Mouse (Mus musculus) hindbrain, embryonic 10.5 days (tissue): Measurements from ENCODE around the gene Foxn3. TPM values are rescaled to one million over a fixed set of nuclear protein-coding genes. Genes with fewer than 3 reads are reported as not detected.

ENCODE experiments used
- DNase-seq: peaks from one replicate; pipeline ENCODE4 v3.0.0-alpha.2; 2017; ENCODE audit warnings: low spot score
- H3K27ac ChIP-seq: fragments of 300-500 bp; sonication (generic); 2 replicates; pipeline ENCODE4 v1.5.1; 2016; ENCODE audit warnings: mild to moderate bottlenecking, moderate library complexity
- H3K27me3 ChIP-seq: fragments of 300-500 bp; sonication (generic); 2 replicates; pipeline ENCODE4 v1.6.1; 2016; ENCODE audit warnings: mild to moderate bottlenecking; ENCODE audit not compliant: poor library complexity, insufficient read depth, severe bottlenecking
- H3K36me3 ChIP-seq: fragments of 300-500 bp; sonication (generic); 2 replicates; pipeline ENCODE4 v1.6.1; 2016; ENCODE audit warnings: mild to moderate bottlenecking, moderate library complexity
- H3K4me1 ChIP-seq: fragments of 300-500 bp; sonication (generic); replicated peaks from 2 replicates; pipeline ENCODE4 v1.6.1; 2016; ENCODE audit warnings: mild to moderate bottlenecking
- H3K4me3 ChIP-seq: fragments of 300-500 bp; sonication (generic); 2 replicates; pipeline ENCODE4 v1.5.1; 2016; ENCODE audit warnings: mild to moderate bottlenecking, moderate library complexity
- H3K9me3 ChIP-seq: fragments of 300-500 bp; sonication (generic); 2 replicates; pipeline ENCODE4 v1.6.1; 2016; ENCODE audit warnings: mild to moderate bottlenecking, moderate library complexity
- WGBS: fragments of 180-500 bp; shearing (Covaris S2); methylation state at CpG from one replicate; pipeline ENCODE4 v1.1.7; 2016; 5-methylcytosine and 5-hydroxymethylcytosine counted together
- polyA plus RNA-seq: library from polyadenylated mRNA; unstranded; fragments of >200 nt; fragmentation: Nextera tagmentation; extraction: Ambion mirVana; gene quantifications from 2 replicates; pipeline ENCODE4 v1.2.1, GENCODE M21; 2016

Foxn3 gene
- polyA plus RNA-seq, 1 experiment from 2014 or later, result 56.3 TPM

GRCm38 (mm10) chr12:99467256-99467883 is 96.0 kb downstream of the Foxn3 start:
- Histone ChIP-seq H3K4me1 (peaks cover 44% of the 10 kb centered on the region), H3K9me3 (no peaks in the 10 kb centered on the region), H3K27me3 (no peaks in the 10 kb centered on the region), H3K27ac (peak overlapping the region; percentile 76), H3K36me3 (no peaks in the 10 kb centered on the region), H3K4me3 (no peak overlapping the region)
- WGBS, result 77% methylated on average over 12 of the region's 12 CpGs
- no peak for DNase-seq

GRCm38 (mm10) chr12:99466426-99466825 is 97.0 kb downstream of the Foxn3 start:
- no peaks in the 10 kb centered on the region for H3K27me3 ChIP-seq
- no peak for DNase-seq
- 62% methylated on average over 5 of the region's 5 CpGs for WGBS
- no peak overlapping the region for H3K4me3 ChIP-seq
- H3K4me1 ChIP-seq, result peaks cover 40% of the 10 kb centered on the region
- no peaks in the 10 kb centered on the region for H3K36me3 ChIP-seq
- H3K9me3 ChIP-seq, result no peaks in the 10 kb centered on the region
- H3K27ac ChIP-seq, result peak overlapping the region; percentile 36

- Histone ChIP-seq H3K27ac (no peak overlapping the region), H3K4me3 (no peak overlapping the region), H3K27me3 (no peaks in the 10 kb centered on the region), H3K4me1 (peaks cover 32% of the 10 kb centered on the region), H3K36me3 (no peaks in the 10 kb centered on the region), H3K9me3 (no peaks in the 10 kb centered on the region)
- no peak for DNase-seq
- WGBS, result 85% methylated on average over 5 of the region's 5 CpGs
Observed at GRCm38 (mm10) chr12:99464291-99464690, 99.1 kb downstream of the Foxn3 start.

- H3K4me1 ChIP-seq, result peaks cover 24% of the 10 kb centered on the region
- H3K27me3 ChIP-seq, result no peaks in the 10 kb centered on the region
- H3K9me3 ChIP-seq, result no peaks in the 10 kb centered on the region
- H3K27ac ChIP-seq, result no peak overlapping the region
- no peak overlapping the region for H3K4me3 ChIP-seq
- no peak for DNase-seq
- H3K36me3 ChIP-seq, result no peaks in the 10 kb centered on the region
- 84% methylated on average over 1 of the region's 1 CpGs for WGBS
Observed at GRCm38 (mm10) chr12:99462846-99463245, 100.5 kb downstream of the Foxn3 start.

- Histone ChIP-seq H3K27ac (no peak overlapping the region), H3K4me3 (no peak overlapping the region), H3K4me1 (peaks cover 23% of the 10 kb centered on the region), H3K9me3 (no peaks in the 10 kb centered on the region), H3K27me3 (no peaks in the 10 kb centered on the region), H3K36me3 (no peaks in the 10 kb centered on the region)
- DNase-seq, result no peak
Observed at GRCm38 (mm10) chr12:99462302-99462701, 101.1 kb downstream of the Foxn3 start.

GRCm38 (mm10) chr12:99457521-99458205 is 105.7 kb downstream of the Foxn3 start:
- Histone ChIP-seq H3K4me1 (peaks cover 14% of the 10 kb centered on the region), H3K27ac (no peak overlapping the region), H3K27me3 (no peaks in the 10 kb centered on the region), H3K36me3 (no peaks in the 10 kb centered on the region), H3K4me3 (no peak overlapping the region), H3K9me3 (no peaks in the 10 kb centered on the region)
- 84% methylated on average over 10 of the region's 10 CpGs for WGBS
- DNase-seq, result no peak

GRCm38 (mm10) chr12:99455580-99455979 is 107.8 kb downstream of the Foxn3 start:
- 96% methylated on average over 8 of the region's 8 CpGs for WGBS
- Histone ChIP-seq H3K36me3 (no peaks in the 10 kb centered on the region), H3K9me3 (no peaks in the 10 kb centered on the region), H3K4me3 (no peak overlapping the region), H3K27ac (no peak overlapping the region), H3K4me1 (peaks cover 14% of the 10 kb centered on the region), H3K27me3 (no peaks in the 10 kb centered on the region)
- no peak for DNase-seq

GRCm38 (mm10) chr12:99454394-99454793 is 109.0 kb downstream of the Foxn3 start:
- H3K4me1 ChIP-seq, result peaks cover 14% of the 10 kb centered on the region
- no peaks in the 10 kb centered on the region for H3K36me3 ChIP-seq
- no peak for DNase-seq
- no peak overlapping the region for H3K4me3 ChIP-seq
- H3K9me3 ChIP-seq, result no peaks in the 10 kb centered on the region
- WGBS, result 66% methylated on average over 9 of the region's 9 CpGs
- no peaks in the 10 kb centered on the region for H3K27me3 ChIP-seq
- no peak overlapping the region for H3K27ac ChIP-seq

- peaks cover 5% of the 10 kb centered on the region; the same call in 1 of the 2 replicates for H3K36me3 ChIP-seq
- H3K27me3 ChIP-seq, result no peaks in the 10 kb centered on the region
- H3K4me1 ChIP-seq, result peaks cover 14% of the 10 kb centered on the region
- no peak for DNase-seq
- H3K4me3 ChIP-seq, result no peak overlapping the region
- no peak overlapping the region for H3K27ac ChIP-seq
- WGBS, result 89% methylated on average over 4 of the region's 4 CpGs
- H3K9me3 ChIP-seq, result no peaks in the 10 kb centered on the region
Observed at GRCm38 (mm10) chr12:99453797-99454196, 109.6 kb downstream of the Foxn3 start.

- Histone ChIP-seq H3K4me1 (peaks cover 6% of the 10 kb centered on the region; the same call in 1 of the 2 replicates), H3K27me3 (no peaks in the 10 kb centered on the region), H3K27ac (no peak overlapping the region), H3K4me3 (no peak overlapping the region), H3K9me3 (no peaks in the 10 kb centered on the region), H3K36me3 (peaks cover 7% of the 10 kb centered on the region; the same call in 1 of the 2 replicates)
- no peak for DNase-seq
- 94% methylated on average over 6 of the region's 6 CpGs for WGBS
Observed at GRCm38 (mm10) chr12:99450076-99450475, 113.3 kb downstream of the Foxn3 start.

- no peaks in the 10 kb centered on the region for H3K4me1 ChIP-seq
- H3K9me3 ChIP-seq, result no peaks in the 10 kb centered on the region
- H3K27me3 ChIP-seq, result no peaks in the 10 kb centered on the region
- peaks cover 7% of the 10 kb centered on the region; the same call in 1 of the 2 replicates for H3K36me3 ChIP-seq
- H3K27ac ChIP-seq, result no peak overlapping the region
- no peak overlapping the region for H3K4me3 ChIP-seq
- WGBS, result 91% methylated on average over 5 of the region's 5 CpGs
- DNase-seq, result no peak
Observed at GRCm38 (mm10) chr12:99447791-99448190, 115.6 kb downstream of the Foxn3 start.

- WGBS, result 92% methylated on average over 6 of the region's 6 CpGs
- Histone ChIP-seq H3K27me3 (no peaks in the 10 kb centered on the region), H3K36me3 (peaks cover 7% of the 10 kb centered on the region; the same call in 1 of the 2 replicates), H3K4me1 (no peaks in the 10 kb centered on the region), H3K4me3 (no peak overlapping the region), H3K27ac (no peak overlapping the region), H3K9me3 (no peaks in the 10 kb centered on the region)
- no peak for DNase-seq
Observed at GRCm38 (mm10) chr12:99445018-99445674, 118.2 kb downstream of the Foxn3 start.

- no peak for DNase-seq
Observed at GRCm38 (mm10) chr12:99442819-99443218, 120.6 kb downstream of the Foxn3 start.

More at GRCm38 (mm10) chr12:99442819-99443218, 120.6 kb downstream of the Foxn3 start:
- Histone ChIP-seq H3K27ac (no peak overlapping the region), H3K36me3 (no peaks in the 10 kb centered on the region), H3K4me3 (no peak overlapping the region), H3K9me3 (no peaks in the 10 kb centered on the region), H3K4me1 (no peaks in the 10 kb centered on the region), H3K27me3 (no peaks in the 10 kb centered on the region)
- 93% methylated on average over 3 of the region's 3 CpGs for WGBS
